Mouse (Mus musculus) kidney, adult 2 months (tissue): ENCODE data around the gene Gcsh. TPM values are rescaled to one million over a fixed set of nuclear protein-coding genes. Genes with fewer than 3 reads are reported as not detected.

Source experiments
- DNase-seq: peaks from one replicate; pipeline ENCODE4 v3.0.0; 2021
- H3K27ac ChIP-seq: fragments of 200-500 bp; 2 replicates; pipeline ENCODE4 v1.5.1; 2012; ENCODE audit warnings: low read depth, low read length, control low read depth, inconsistent platforms; ENCODE audit not compliant: insufficient read depth
- H3K27me3 ChIP-seq: fragments of 200-500 bp; replicated peaks from 2 replicates; pipeline ENCODE4 v1.6.1; 2012; ENCODE audit warnings: mild to moderate bottlenecking, moderate library complexity, low read length, inconsistent platforms; ENCODE audit not compliant: control insufficient read depth, insufficient read depth
- H3K36me3 ChIP-seq: fragments of 200-500 bp; 2 replicates; pipeline ENCODE4 v1.6.1; 2012; ENCODE audit warnings: mild to moderate bottlenecking, moderate library complexity, low read length, inconsistent platforms; ENCODE audit not compliant: control insufficient read depth, insufficient read depth
- H3K4me1 ChIP-seq: fragments of 200-500 bp; 2 replicates; pipeline ENCODE4 v1.6.1; 2011; ENCODE audit warnings: low read length; ENCODE audit not compliant: control insufficient read depth, insufficient read depth
- H3K4me3 ChIP-seq: fragments of 200-500 bp; 2 replicates; pipeline ENCODE4 v1.5.1; 2011; ENCODE audit warnings: mild to moderate bottlenecking, low read depth, low read length, control low read depth; ENCODE audit not compliant: insufficient read depth
- CTCF ChIP-seq: fragments of 200-500 bp; conservative IDR thresholded peaks from 2 replicates; pipeline ENCODE4 v1.5.1; 2011; ENCODE audit warnings: low read depth, mild to moderate bottlenecking, control low read depth, low read length, moderate library complexity, mixed read lengths; ENCODE audit not compliant: insufficient read depth, insufficient read length
- POLR2A ChIP-seq: fragments of 200-500 bp; IDR thresholded peaks from one replicate; pipeline ENCODE4 v1.6.1; 2011; ENCODE audit warnings: low read depth, low read length, control low read depth
- WGBS: fragments of 180-500 bp; shearing (Covaris S2); methylation state at CpG from one replicate; pipeline ENCODE4 v1.1.7; 2018; 5-methylcytosine and 5-hydroxymethylcytosine counted together
- polyA plus RNA-seq: library from polyadenylated mRNA; depleted of rRNA; stranded (reverse); fragments of >200 nt; gene quantifications from 2 replicates; pipeline ENCODE4 v1.2.3, GENCODE M21; 2012

The Gcsh gene
- polyA plus RNA-seq, 1 experiment: 113 TPM

DNA sequence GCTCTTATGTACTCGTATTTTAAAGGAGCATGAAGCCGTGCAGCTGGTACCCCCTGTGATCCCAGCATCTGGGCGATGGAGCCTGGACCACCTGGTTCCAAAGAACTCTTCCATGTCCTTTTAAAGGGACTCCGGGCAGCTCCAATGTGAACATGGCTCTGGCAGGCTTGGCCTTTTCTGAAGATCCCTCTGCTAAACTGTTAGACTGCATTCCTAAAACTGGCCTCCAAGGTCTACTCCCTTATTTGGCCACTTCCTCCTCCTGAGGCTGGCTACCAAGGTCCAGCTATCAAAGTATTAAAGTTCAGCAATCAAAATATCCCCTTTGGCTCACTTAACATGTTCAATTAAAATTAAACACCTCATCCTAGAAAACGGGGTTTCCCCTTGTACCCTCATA, 34.3 kb upstream of the Gcsh start:
- Histone ChIP-seq H3K4me3 (no peak overlapping the region), H3K27me3 (no peaks in the 10 kb centered on the region), H3K36me3 (no peaks in the 10 kb centered on the region), H3K4me1 (no peaks in the 10 kb centered on the region), H3K27ac (no peak overlapping the region)
- no peak for DNase-seq
- TF ChIP-seq POLR2A: no peak
- no peak for TF ChIP-seq CTCF
- whole genome bisulfite sequencing: 76% methylated on average over 5 of the region's 5 CpGs

DNA sequence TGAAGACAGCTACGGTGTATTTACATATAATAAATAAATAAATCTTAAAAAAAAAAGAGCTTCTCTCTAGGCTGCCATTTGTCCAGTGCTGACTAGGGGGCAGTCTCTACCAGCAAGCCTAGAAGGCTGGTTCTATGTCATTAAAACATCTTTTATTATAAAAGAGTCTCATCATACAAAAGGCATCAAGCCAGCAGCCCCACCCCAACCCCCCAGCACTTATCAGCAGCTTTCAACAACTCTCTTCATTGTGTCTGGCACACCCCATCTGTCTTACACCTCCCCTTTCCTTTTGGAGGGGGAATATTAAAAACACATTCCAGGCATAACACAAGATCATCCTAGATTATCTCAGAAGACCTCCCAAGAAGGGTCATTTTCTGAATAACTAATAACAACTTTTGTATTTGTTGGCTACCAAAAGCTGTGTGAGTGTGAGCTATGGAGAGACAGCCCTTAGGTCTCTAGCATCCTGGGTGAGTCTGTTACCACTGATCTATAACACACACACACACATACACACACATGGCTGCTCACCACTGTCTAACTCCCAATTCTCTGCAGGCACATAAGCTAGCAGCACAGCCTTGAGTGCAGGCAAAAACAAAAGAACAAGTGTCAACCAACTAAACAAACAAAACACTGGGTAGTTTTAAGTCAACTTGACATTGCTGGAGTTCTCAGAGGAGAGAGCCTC, 29.1 kb upstream of the Gcsh start:
- no peak overlapping the region for H3K4me3 ChIP-seq
- 56% methylated on average over 1 of the region's 1 CpGs for WGBS
- H3K27ac ChIP-seq: no peak overlapping the region
- H3K36me3 ChIP-seq: no peaks in the 10 kb centered on the region
- TF ChIP-seq CTCF: no peak
- TF ChIP-seq POLR2A: no peak
- DNase-seq: no peak
- no peaks in the 10 kb centered on the region for H3K27me3 ChIP-seq
- no peaks in the 10 kb centered on the region for H3K4me1 ChIP-seq

DNA sequence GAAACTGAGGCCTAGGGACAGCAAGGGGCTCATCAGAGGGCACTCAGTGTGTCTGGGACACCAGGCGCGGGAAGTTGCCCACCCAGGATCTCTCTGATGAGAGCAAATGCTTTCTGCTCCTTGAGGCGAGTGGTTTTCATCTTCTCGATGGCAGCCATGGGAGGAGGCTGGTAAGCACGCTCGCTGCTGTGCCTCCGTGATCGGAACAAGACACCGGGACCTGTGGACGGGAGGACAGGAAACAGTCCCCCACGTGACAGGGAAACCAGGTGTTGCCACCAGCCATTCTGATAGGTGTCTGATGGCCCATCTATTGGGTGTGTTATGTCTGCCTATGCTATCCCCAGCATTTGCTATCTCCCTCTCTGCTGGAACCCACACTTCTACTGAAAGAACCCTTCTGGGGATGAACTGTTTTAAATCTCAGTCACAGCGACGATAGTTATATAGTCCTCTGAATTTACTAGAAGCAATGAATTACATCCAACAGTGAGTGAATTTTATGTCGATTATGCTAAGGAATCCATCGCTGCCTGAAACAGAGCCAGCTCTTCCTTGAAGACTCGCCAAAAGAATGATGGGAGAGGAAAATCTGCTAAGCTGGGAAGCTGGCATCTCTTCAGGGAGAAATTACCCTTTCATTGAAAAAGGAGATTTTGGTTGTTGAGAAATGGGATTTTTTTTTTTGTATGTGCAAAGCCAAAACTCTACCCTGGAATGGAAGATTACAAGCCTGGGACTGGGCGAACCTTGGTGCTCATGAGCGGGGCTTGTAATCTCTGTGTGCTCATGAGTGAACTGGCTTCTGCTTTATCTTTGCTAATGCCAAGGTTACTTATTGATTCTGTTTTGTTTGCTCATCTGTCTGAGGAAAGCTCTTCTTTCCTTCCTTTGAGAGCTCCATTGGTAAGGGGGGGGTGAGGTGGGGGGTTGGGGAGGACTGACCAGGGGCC, 26.3 kb upstream of the Gcsh start:
- Histone ChIP-seq H3K27ac (no peak overlapping the region), H3K4me3 (no peak overlapping the region), H3K27me3 (no peaks in the 10 kb centered on the region), H3K36me3 (no peaks in the 10 kb centered on the region), H3K4me1 (no peaks in the 10 kb centered on the region)
- 81% methylated on average over 18 of the region's 18 CpGs for WGBS
- DNase-seq: no peak
- no peak for TF ChIP-seq CTCF
- no peak for TF ChIP-seq POLR2A

DNA sequence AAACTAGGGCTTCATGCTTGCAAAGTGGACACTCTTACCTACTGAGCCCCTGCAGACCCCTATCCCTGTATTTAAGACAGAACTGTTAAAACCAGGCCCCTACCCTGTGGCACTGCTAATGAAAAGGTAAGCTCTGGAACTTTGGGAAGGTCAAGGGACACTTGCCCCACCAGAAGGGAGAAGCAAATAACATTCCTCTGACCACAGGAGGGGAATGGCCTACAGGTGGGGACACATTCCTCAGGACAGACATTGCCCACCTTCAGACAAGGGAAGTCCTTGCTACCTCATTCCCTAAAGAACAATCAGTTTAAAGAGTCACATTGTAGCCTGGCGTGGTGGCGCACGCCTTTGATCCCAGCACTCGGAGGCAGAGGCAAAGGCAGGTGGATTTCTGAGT, 24.6 kb upstream of the Gcsh start:
- Histone ChIP-seq H3K4me1 (no peaks in the 10 kb centered on the region), H3K27ac (no peak overlapping the region), H3K27me3 (no peaks in the 10 kb centered on the region), H3K36me3 (no peaks in the 10 kb centered on the region), H3K4me3 (no peak overlapping the region)
- 92% methylated on average over 4 of the region's 4 CpGs for WGBS
- DNase-seq: no peak
- TF ChIP-seq POLR2A (no peak), CTCF (no peak)

DNA sequence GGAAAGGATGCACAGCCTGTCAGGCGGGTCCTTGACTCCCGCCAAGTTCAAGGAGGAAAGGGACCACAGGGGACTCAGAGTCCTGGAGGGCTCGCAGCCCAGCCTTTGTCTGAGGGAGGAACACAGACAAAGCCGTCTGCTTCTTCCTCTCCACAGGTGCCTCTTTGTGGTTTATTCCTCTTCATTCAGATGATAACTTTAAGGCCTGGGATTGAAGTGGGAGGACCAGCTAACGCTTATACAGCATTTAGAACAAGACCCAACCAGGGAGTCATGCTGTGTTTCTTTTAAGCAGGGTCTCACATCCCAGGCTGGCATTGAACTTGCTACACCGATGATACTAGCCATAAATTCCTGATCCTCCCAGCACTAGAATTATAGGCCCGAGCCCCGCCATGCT, 23.7 kb upstream of the Gcsh start:
- TF ChIP-seq CTCF: no peak

DNA sequence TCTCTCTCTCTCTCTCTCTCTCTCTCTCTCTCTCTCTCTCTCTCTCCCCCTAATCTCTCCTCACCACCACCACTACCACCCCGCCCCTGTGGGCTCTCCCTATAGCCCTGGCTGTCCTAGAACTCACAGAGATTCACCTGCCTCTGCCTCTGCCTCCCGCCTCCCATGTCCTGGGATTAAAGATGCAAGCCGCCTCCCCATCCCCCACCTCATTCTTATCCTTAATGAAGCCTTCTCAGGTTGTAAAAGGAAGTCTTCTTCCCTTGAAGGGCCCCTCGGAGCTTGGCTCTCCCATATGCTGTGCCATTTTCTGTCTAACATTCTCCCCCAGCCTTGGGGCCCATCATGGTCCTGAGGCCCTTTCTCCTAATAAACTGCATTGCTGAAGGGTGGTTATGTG, 22.3 kb upstream of the Gcsh start:
- no peak for TF ChIP-seq CTCF
- TF ChIP-seq POLR2A: no peak
- WGBS: 63% methylated on average over 4 of the region's 4 CpGs
- DNase-seq: no peak
- Histone ChIP-seq H3K4me1 (no peaks in the 10 kb centered on the region), H3K27ac (no peak overlapping the region), H3K27me3 (no peaks in the 10 kb centered on the region), H3K4me3 (no peak overlapping the region), H3K36me3 (no peaks in the 10 kb centered on the region)

More for the DNA sequence above, 23.7 kb upstream of the Gcsh start:
- H3K27me3 ChIP-seq: no peaks in the 10 kb centered on the region
- no peaks in the 10 kb centered on the region for H3K4me1 ChIP-seq
- no peak overlapping the region for H3K27ac ChIP-seq
- WGBS: 72% methylated on average over 8 of the region's 8 CpGs
- no peak overlapping the region for H3K4me3 ChIP-seq
- no peaks in the 10 kb centered on the region for H3K36me3 ChIP-seq
- DNase-seq: no peak

DNA sequence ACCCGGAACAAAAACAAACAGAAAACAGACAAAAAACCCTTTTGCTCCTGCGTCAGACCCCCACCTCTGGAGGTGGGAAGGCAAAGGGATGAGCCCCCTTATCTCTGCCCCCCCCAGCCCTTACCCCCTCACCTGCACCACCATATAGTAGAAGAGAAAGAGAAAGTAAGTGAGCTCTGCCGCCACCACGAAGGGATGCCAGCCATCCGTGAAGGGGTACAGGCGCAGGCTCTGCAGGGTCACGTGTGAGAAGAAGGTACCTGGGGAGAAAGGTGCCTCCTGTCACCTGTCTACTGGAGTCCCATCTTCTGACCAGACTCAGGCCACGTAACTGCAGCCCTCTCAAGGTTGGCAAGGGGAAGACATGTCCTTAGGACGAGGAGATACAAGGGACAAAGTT, 18.0 kb upstream of the Gcsh start:
- H3K4me1 ChIP-seq: no peaks in the 10 kb centered on the region
- no peak for DNase-seq
- TF ChIP-seq CTCF (no peak), POLR2A (no peak)
- H3K36me3 ChIP-seq: no peaks in the 10 kb centered on the region
- no peak overlapping the region for H3K4me3 ChIP-seq
- WGBS: 84% methylated on average over 9 of the region's 9 CpGs
- no peak overlapping the region for H3K27ac ChIP-seq
- H3K27me3 ChIP-seq: no peaks in the 10 kb centered on the region
